10 mouse cellular contexts compared by ENCODE assay signal in the genomic region with DNA sequence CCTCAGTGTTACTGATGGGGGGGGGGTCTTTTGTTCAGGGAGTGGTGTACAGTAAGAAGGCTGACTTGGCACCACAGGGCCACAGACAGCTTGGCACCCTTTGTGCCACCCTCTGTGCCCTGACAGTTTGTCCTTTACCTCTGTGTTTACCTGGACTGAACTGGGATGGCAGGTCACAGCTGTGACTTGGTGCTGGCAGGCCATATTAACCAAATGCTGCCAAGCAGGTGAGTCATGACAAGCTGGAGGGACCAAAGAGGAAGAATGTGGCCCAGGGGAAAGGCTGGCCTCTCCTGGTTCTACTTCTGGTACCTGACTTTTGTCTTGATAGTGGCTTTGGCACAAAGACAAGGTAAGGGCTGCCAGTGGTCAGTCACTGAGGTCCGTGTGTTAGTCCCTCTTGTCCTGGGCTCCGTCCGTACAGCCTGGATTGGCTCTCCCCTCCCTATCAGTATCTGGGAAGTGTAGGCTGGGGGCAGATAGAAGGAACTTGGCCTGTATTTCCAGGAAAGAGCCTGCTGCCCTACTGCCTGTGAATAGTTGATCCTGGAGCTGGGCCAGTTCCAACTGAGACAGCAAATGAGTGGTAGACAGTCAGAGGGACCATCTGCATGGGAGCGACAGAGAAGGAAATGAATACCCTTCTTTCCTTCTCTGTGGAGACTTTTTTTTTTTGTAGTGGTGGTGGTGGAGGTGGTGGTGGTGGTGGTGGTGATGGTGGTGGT.
DNase-seq lines count a peak whose midpoint lies in the region; ATAC-seq and TF ChIP-seq lines count a peak whose summit lies in the region.
"Had no signal": no experiment of that assay in that cellular context is flagged by ENCODE, and none has a peak within 500 bp of the region (broad histone marks: within the 10 kb centered on the region; RNA-seq: fewer than 3 reads in every experiment).

No protein-coding gene starts in this region.

- peak; percentile 34 to 47 for DNase-seq in cerebellum, adult 18-20 months
- no peak for DNase-seq in cerebellum, adult 9-10 months
- DNase-seq in heart, adult 9 months (ENCODE audit: low spot score in 2 of 2) = no peak
- DNase-seq in lung, embryonic 14.5 days = no peak
- no peak for DNase-seq in lung, adult 2 months
- DNase-seq in cerebellum, postnatal 14 days = peak; percentile 80 to 87
- DNase-seq in frontal cortex, postnatal 25 days (ENCODE audit: low spot score in 2 of 2) = no peak

- peaks cover 30% of the 10 kb centered on the region for H3K4me1 ChIP-seq in heart, embryonic 16.5 days (ENCODE audit: control insufficient read depth, insufficient read depth, low read length)
- H3K4me1 ChIP-seq in lung, embryonic 14.5 days (ENCODE audit: insufficient read depth) = peaks cover 46% of the 10 kb centered on the region
- peaks cover 2% of the 10 kb centered on the region for H3K4me1 ChIP-seq in lung, adult 2 months (ENCODE audit: control insufficient read depth, insufficient read depth, low read length)

- H3K36me3 ChIP-seq in heart, embryonic 16.5 days (ENCODE audit: control insufficient read depth, insufficient read depth) = no peaks in the 10 kb centered on the region
- no peaks in the 10 kb centered on the region for H3K36me3 ChIP-seq in lung, embryonic 14.5 days (ENCODE audit: insufficient read depth)
- H3K36me3 ChIP-seq: embryonic facial prominence, embryonic 12.5 days; hindbrain, embryonic 10.5 days had no signal

- WGBS in heart, embryonic 16.5 days = 57% methylated on average over 4 of the region's 4 CpGs
- 83% methylated on average over 4 of the region's 4 CpGs for WGBS in lung, embryonic 14.5 days
- 67% methylated on average over 4 of the region's 4 CpGs for WGBS in lung, adult 2 months

- peak; percentile 30; the same call in 1 of the 2 replicates for ATAC-seq in heart, embryonic 16.5 days (replicated peaks; ENCODE audit: extremely low read depth, insufficient read depth, low FRiP score)
- no peak for ATAC-seq in lung, embryonic 14.5 days (ENCODE audit: insufficient read depth)

- H3K9ac ChIP-seq in heart, embryonic 16.5 days (ENCODE audit: low read length) = no peak overlapping the region
- H3K9ac ChIP-seq in lung, embryonic 14.5 days = no peak overlapping the region

- TF ChIP-seq CTCF in lung, embryonic 14.5 days (IDR thresholded peaks at IDR 0.05; ENCODE audit: low read depth) = no peak
- no peak for TF ChIP-seq CTCF in lung, adult 2 months (IDR thresholded peaks at IDR 0.05; ENCODE audit: insufficient read depth, low read length)

- no peak overlapping the region for H3K4me3 ChIP-seq in heart, embryonic 16.5 days (ENCODE audit: low read length)
- no peak overlapping the region for H3K4me3 ChIP-seq in lung, embryonic 14.5 days (ENCODE audit: low read depth, low read length)
- no peak overlapping the region for H3K4me3 ChIP-seq in lung, adult 2 months (replicated peaks; ENCODE audit: extremely low read depth, low read depth, low read length)

- TF ChIP-seq POLR2A in lung, adult 2 months (IDR thresholded peaks at IDR 0.05; ENCODE audit: borderline replicate concordance, extremely low read depth, low read depth, low read length) = no peak

- no peaks in the 10 kb centered on the region for H3K27me3 ChIP-seq in heart, embryonic 16.5 days (ENCODE audit: control insufficient read depth, insufficient read depth, low read length)
- H3K27me3 ChIP-seq in lung, embryonic 14.5 days (ENCODE audit: insufficient read depth, low read length) = no peaks in the 10 kb centered on the region

- no peaks in the 10 kb centered on the region for H3K9me3 ChIP-seq in heart, embryonic 16.5 days (replicated peaks; ENCODE audit: control insufficient read depth, low read length)
- H3K9me3 ChIP-seq in lung, embryonic 14.5 days (ENCODE audit: low read depth, low read length) = no peaks in the 10 kb centered on the region
- H3K9me3 ChIP-seq: embryonic facial prominence, embryonic 12.5 days; hindbrain, embryonic 10.5 days had no signal

- H3K27ac ChIP-seq in heart, embryonic 16.5 days (ENCODE audit: low read length) = no peak overlapping the region
- H3K27ac ChIP-seq in lung, embryonic 14.5 days (ENCODE audit: low read depth) = peak overlapping the region; percentile 42

- H3K4me2 ChIP-seq in heart, embryonic 16.5 days (ENCODE audit: low read depth, low read length) = no peak overlapping the region
- no peak overlapping the region for H3K4me2 ChIP-seq in lung, embryonic 14.5 days

Comparison
In these comparisons a context has a peak if more than half of its experiments do, and no peak if none do; other contexts are left out.
1. DNase-seq: peak in cerebellum, adult 18-20 months (2 of 2) and cerebellum, postnatal 14 days (2 of 2); none in cerebellum, adult 9-10 months (single experiment), heart, adult 9 months (0 of 2), lung, embryonic 14.5 days (single experiment), lung, adult 2 months (single experiment) and frontal cortex, postnatal 25 days (0 of 2).